Mouse (Mus musculus): ENCODE results near the gene Rrp7a. TPM values are rescaled to one million over a fixed set of nuclear protein-coding genes. Genes with fewer than 3 reads are reported as not detected.

Rrp7a gene
- total RNA-seq (2014; fragmentation: Nextera tagmentation) (34.0 and 53.7 TPM in 2 replicates), total RNA-seq (2017) (73.2 and 89.2 TPM in 2 replicates), polyA plus RNA-seq (2012) (56.2 and 126 TPM in 2 replicates)

GRCm38 (mm10) chr15:83122566-83123145 is at the start of gene Rrp7a:
Gene Rrp7a (minus strand): TSS chr15:83122801.
- H3K4me1 ChIP-seq (ENCODE audit: insufficient read depth, low read depth, low read length), result peaks cover 31% of the 10 kb centered on the region
- H3K27me3 ChIP-seq (ENCODE audit: insufficient read depth, low read length), result no peaks in the 10 kb centered on the region
- peaks cover 76% of the 10 kb centered on the region for H3K36me3 ChIP-seq (replicated peaks)
- peak within 1 kb of the TSS; percentile 99 for H3K4me3 ChIP-seq (ENCODE audit: low read depth, low read length)
- DNase-seq (ENCODE audit: low spot score), result peak; percentile 85
- TF ChIP-seq GATA1 (IDR thresholded peaks at IDR 0.05; ENCODE audit: borderline replicate concordance, low read length) (no peak), CTCF (IDR thresholded peaks at IDR 0.05; ENCODE audit: low read depth, low read length) (no peak), GATA2 (IDR thresholded peaks at IDR 0.05; ENCODE audit: borderline replicate concordance, low read depth, low read length) (no peak), TAL1 (conservative IDR thresholded peaks at IDR 0.05; ENCODE audit: low read depth, low read length) (no peak), POLR2AphosphoS5 (IDR thresholded peaks at IDR 0.05; ENCODE audit: insufficient replicate concordance, low read depth, low read length) (no peak)
- H3K9me3 ChIP-seq (replicated peaks), result no peaks in the 10 kb centered on the region
- ATAC-seq (ENCODE audit: extremely low read depth, insufficient number of reproducible peaks, low FRiP score, poor library complexity, severe bottlenecking), result peak; percentile 70

- DNase-seq (ENCODE audit: low spot score) (peak; percentile 92), ATAC-seq (ENCODE audit: extremely low read depth, insufficient number of reproducible peaks, low FRiP score, poor library complexity, severe bottlenecking) (peak; percentile 75)
- Histone ChIP-seq H3K4me3 (ENCODE audit: low read depth, low read length) (peak overlapping the region; percentile 89), H3K4me1 (ENCODE audit: insufficient read depth, low read depth, low read length) (peaks cover 67% of the 10 kb centered on the region), H3K9me3 (replicated peaks) (no peaks in the 10 kb centered on the region), H3K27me3 (ENCODE audit: insufficient read depth, low read length) (no peaks in the 10 kb centered on the region), H3K36me3 (replicated peaks) (peaks cover 36% of the 10 kb centered on the region)
- TF ChIP-seq GATA1 (IDR thresholded peaks at IDR 0.05; ENCODE audit: borderline replicate concordance, low read length) (no peak), CTCF (IDR thresholded peaks at IDR 0.05; ENCODE audit: low read depth, low read length) (no peak), TAL1 (conservative IDR thresholded peaks at IDR 0.05; ENCODE audit: low read depth, low read length) (no peak), POLR2AphosphoS5 (IDR thresholded peaks at IDR 0.05; ENCODE audit: insufficient replicate concordance, low read depth, low read length) (no peak), GATA2 (IDR thresholded peaks at IDR 0.05; ENCODE audit: borderline replicate concordance, low read depth, low read length) (no peak)
These were observed 49.3 kb upstream of the Rrp7a start for GRCm38 (mm10) chr15:83171712-83172481.

- Histone ChIP-seq H3K9me3 (replicated peaks) (no peaks in the 10 kb centered on the region), H3K4me1 (ENCODE audit: insufficient read depth, low read depth, low read length) (peaks cover 75% of the 10 kb centered on the region)
These were observed 48.5 kb upstream of the Rrp7a start for GRCm38 (mm10) chr15:83170956-83171659.

GRCm38 (mm10) chr15:83169772-83170722 is 47.4 kb upstream of the Rrp7a start:
- H3K36me3 ChIP-seq (replicated peaks), result peaks cover 55% of the 10 kb centered on the region
- H3K27me3 ChIP-seq (ENCODE audit: insufficient read depth, low read length), result no peaks in the 10 kb centered on the region
- ATAC-seq (ENCODE audit: extremely low read depth, insufficient number of reproducible peaks, low FRiP score, poor library complexity, severe bottlenecking), result peak; percentile 75
- H3K9me3 ChIP-seq (replicated peaks), result no peaks in the 10 kb centered on the region
- peak; percentile 77 for DNase-seq (ENCODE audit: low spot score)
- H3K4me1 ChIP-seq (ENCODE audit: insufficient read depth, low read depth, low read length), result peaks cover 85% of the 10 kb centered on the region
- TF ChIP-seq TAL1 (conservative IDR thresholded peaks at IDR 0.05; ENCODE audit: low read depth, low read length) (peak; percentile 91), CTCF (IDR thresholded peaks at IDR 0.05; ENCODE audit: low read depth, low read length) (no peak), GATA1 (IDR thresholded peaks at IDR 0.05; ENCODE audit: borderline replicate concordance, low read length) (no peak)
- peak overlapping the region; percentile 89 for H3K4me3 ChIP-seq (ENCODE audit: low read depth, low read length)

More at GRCm38 (mm10) chr15:83170956-83171659, 48.5 kb upstream of the Rrp7a start:
- H3K4me3 ChIP-seq (ENCODE audit: low read depth, low read length), result peak overlapping the region; percentile 89
- ATAC-seq (ENCODE audit: extremely low read depth, insufficient number of reproducible peaks, low FRiP score, poor library complexity, severe bottlenecking) (no peak), DNase-seq (ENCODE audit: low spot score) (no peak)
- TF ChIP-seq POLR2AphosphoS5 (IDR thresholded peaks at IDR 0.05; ENCODE audit: insufficient replicate concordance, low read depth, low read length) (no peak), TAL1 (conservative IDR thresholded peaks at IDR 0.05; ENCODE audit: low read depth, low read length) (no peak), GATA1 (IDR thresholded peaks at IDR 0.05; ENCODE audit: borderline replicate concordance, low read length) (no peak), GATA2 (IDR thresholded peaks at IDR 0.05; ENCODE audit: borderline replicate concordance, low read depth, low read length) (no peak), CTCF (IDR thresholded peaks at IDR 0.05; ENCODE audit: low read depth, low read length) (no peak)
- H3K36me3 ChIP-seq (replicated peaks), result peaks cover 44% of the 10 kb centered on the region
- H3K27me3 ChIP-seq (ENCODE audit: insufficient read depth, low read length), result no peaks in the 10 kb centered on the region

DNA sequence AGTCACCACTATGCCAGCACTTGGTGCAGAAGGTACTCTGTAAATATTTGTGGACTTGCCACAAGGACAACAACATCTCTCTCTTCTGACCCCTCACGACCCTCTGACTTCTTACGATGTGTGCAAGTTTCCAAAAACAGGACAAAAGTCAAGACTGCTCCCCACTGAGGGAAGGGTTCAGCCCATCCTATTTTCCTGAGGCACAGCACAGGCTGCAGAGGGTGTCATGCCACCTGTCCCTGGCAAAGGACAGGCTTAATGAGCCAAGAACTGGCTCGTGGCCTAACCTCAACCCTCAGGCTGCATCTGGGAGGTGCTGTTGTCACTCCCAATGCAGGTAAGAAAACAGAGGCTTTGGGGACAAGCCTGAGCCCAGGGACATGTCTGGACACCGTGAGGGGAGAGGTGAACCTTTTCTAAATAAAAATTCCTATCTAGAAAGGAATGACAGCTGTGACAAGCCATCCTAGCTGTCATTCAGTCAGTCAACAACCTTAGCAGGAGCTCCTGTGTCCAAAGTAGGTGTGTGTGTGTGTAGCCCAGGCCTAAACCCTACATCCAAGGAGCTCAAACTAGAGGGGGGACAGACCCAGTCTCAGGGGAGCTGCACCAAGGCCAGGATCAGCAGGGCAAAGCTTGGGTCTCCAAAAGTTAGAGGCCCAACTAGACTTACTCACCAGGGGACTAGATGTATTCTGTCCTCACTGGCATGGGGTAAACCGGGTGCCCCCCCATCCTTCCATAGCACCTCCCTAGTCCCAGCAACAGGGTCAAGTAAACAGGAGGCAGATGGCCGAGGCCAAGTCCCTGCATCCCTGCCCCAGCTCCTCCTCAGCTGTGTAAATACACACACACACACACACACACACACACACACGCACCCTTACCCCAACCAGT is 46.5 kb upstream of the Rrp7a start:
- H3K9me3 ChIP-seq (replicated peaks), result no peaks in the 10 kb centered on the region
- H3K4me1 ChIP-seq (ENCODE audit: insufficient read depth, low read depth, low read length), result peaks cover 87% of the 10 kb centered on the region
- ATAC-seq (ENCODE audit: extremely low read depth, insufficient number of reproducible peaks, low FRiP score, poor library complexity, severe bottlenecking) (no peak), DNase-seq (ENCODE audit: low spot score) (no peak)
- H3K36me3 ChIP-seq (replicated peaks), result peaks cover 59% of the 10 kb centered on the region
- peak overlapping the region; percentile 89; the same call in 1 of the 2 replicates for H3K4me3 ChIP-seq (ENCODE audit: low read depth, low read length)
- no peak for TF ChIP-seq GATA1 (IDR thresholded peaks at IDR 0.05; ENCODE audit: borderline replicate concordance, low read length)
- TF ChIP-seq GATA2 (IDR thresholded peaks at IDR 0.05; ENCODE audit: borderline replicate concordance, low read depth, low read length), result no peak
- no peak for TF ChIP-seq POLR2AphosphoS5 (IDR thresholded peaks at IDR 0.05; ENCODE audit: insufficient replicate concordance, low read depth, low read length)
- no peak for TF ChIP-seq CTCF (IDR thresholded peaks at IDR 0.05; ENCODE audit: low read depth, low read length)
- no peak for TF ChIP-seq TAL1 (conservative IDR thresholded peaks at IDR 0.05; ENCODE audit: low read depth, low read length)
- H3K27me3 ChIP-seq (ENCODE audit: insufficient read depth, low read length), result no peaks in the 10 kb centered on the region
